Comparison of ENCODE assay signal across 15 mouse cellular contexts in genomic region chr11:114483823-114484667, GRCm38 (mm10).
DNase-seq lines count a peak whose midpoint lies in the region; ATAC-seq lines count a peak whose summit lies in the region.
"Had no signal": no experiment of that assay in that cellular context is flagged by ENCODE, and none has a peak within 500 bp of the region (broad histone marks: within the 10 kb centered on the region; RNA-seq: fewer than 3 reads in every experiment).

No protein-coding gene starts in this region.

- H3K4me3 ChIP-seq in heart, embryonic 12.5 days: no peak overlapping the region
- H3K4me3 ChIP-seq in heart, embryonic 11.5 days (ENCODE audit: low read depth, low read length): no peak overlapping the region
- H3K4me3 ChIP-seq: gastrocnemius, adult 2 months; heart, embryonic 13.5 days; limb, embryonic 15.5 days; midbrain, embryonic 13.5 days had no signal

- H3K27ac ChIP-seq in heart, embryonic 12.5 days (ENCODE audit: poor library complexity, severe bottlenecking): no peak overlapping the region
- no peak overlapping the region for H3K27ac ChIP-seq in heart, embryonic 11.5 days (ENCODE audit: low read depth, low read length)
- H3K27ac ChIP-seq: gastrocnemius, adult 2 months; heart, embryonic 13.5 days; limb, embryonic 15.5 days; midbrain, embryonic 13.5 days had no signal

- H3K9ac ChIP-seq in heart, embryonic 12.5 days: no peak overlapping the region
- H3K9ac ChIP-seq in heart, embryonic 11.5 days (ENCODE audit: low read depth, low read length): no peak overlapping the region
- H3K9ac ChIP-seq: heart, embryonic 13.5 days; limb, embryonic 15.5 days; midbrain, embryonic 13.5 days had no signal

- ATAC-seq in frontal cortex, adult (ENCODE audit: low TSS enrichment): peak; percentile 80
- no peak for ATAC-seq in heart, embryonic 12.5 days (ENCODE audit: insufficient number of reproducible peaks, low FRiP score)
- no peak for ATAC-seq in heart, embryonic 11.5 days (replicated peaks; ENCODE audit: insufficient number of reproducible peaks, low FRiP score, low TSS enrichment)
- ATAC-seq: midbrain, embryonic 13.5 days had no signal

- WGBS in heart, embryonic 12.5 days: 72% methylated on average over 12 of the region's 12 CpGs
- 68% methylated on average over 12 of the region's 12 CpGs for WGBS in heart, embryonic 11.5 days (ENCODE audit: insufficient replicate concordance)

- no peaks in the 10 kb centered on the region for H3K9me3 ChIP-seq in heart, embryonic 12.5 days (replicated peaks)
- no peaks in the 10 kb centered on the region for H3K9me3 ChIP-seq in heart, embryonic 11.5 days (replicated peaks; ENCODE audit: control insufficient read depth, low read length)
- H3K9me3 ChIP-seq: heart, embryonic 13.5 days; limb, embryonic 15.5 days; midbrain, embryonic 13.5 days had no signal

- H3K4me2 ChIP-seq in heart, embryonic 12.5 days: no peak overlapping the region
- no peak overlapping the region for H3K4me2 ChIP-seq in heart, embryonic 11.5 days
- H3K4me2 ChIP-seq: heart, embryonic 13.5 days; limb, embryonic 15.5 days; midbrain, embryonic 13.5 days had no signal

- H3K36me3 ChIP-seq in heart, embryonic 12.5 days: no peaks in the 10 kb centered on the region
- no peaks in the 10 kb centered on the region for H3K36me3 ChIP-seq in heart, embryonic 11.5 days (ENCODE audit: control insufficient read depth, insufficient read depth, low read length)
- H3K36me3 ChIP-seq: heart, embryonic 13.5 days; limb, embryonic 15.5 days; midbrain, embryonic 13.5 days had no signal

- DNase-seq in frontal cortex, postnatal 25 days (ENCODE audit: low spot score in 2 of 2): no peak
- peak; percentile 9 for DNase-seq in lung, postnatal 36 days
- DNase-seq in lung, adult 18-20 months: no peak
- DNase-seq in cerebellum, postnatal 10 days: peak; percentile 63 to 69
- DNase-seq in right cerebral cortex, postnatal 36 days (ENCODE audit: low spot score in 2 of 2): peak; percentile 35 to 48
- DNase-seq: adrenal gland, postnatal 36 days; embryo, embryonic 11 days; gastrocnemius, adult 2 months; kidney, postnatal 10 days had no signal

- peaks cover 7% of the 10 kb centered on the region for H3K4me1 ChIP-seq in heart, embryonic 12.5 days (replicated peaks)
- peaks cover 3% of the 10 kb centered on the region; the same call in 1 of the 2 replicates for H3K4me1 ChIP-seq in heart, embryonic 11.5 days (ENCODE audit: control insufficient read depth, insufficient read depth, low read length)

- peaks cover 28% of the 10 kb centered on the region; the same call in 1 of the 2 replicates for H3K27me3 ChIP-seq in heart, embryonic 12.5 days (replicated peaks)
- peaks cover 3% of the 10 kb centered on the region; the same call in 1 of the 2 replicates for H3K27me3 ChIP-seq in heart, embryonic 11.5 days (ENCODE audit: control insufficient read depth, insufficient read depth, low read length)

Comparison
In these comparisons a context has a peak if more than half of its experiments do, and no peak if none do; other contexts are left out.
1. DNase-seq: peak in lung, postnatal 36 days (single experiment), cerebellum, postnatal 10 days (2 of 2) and right cerebral cortex, postnatal 36 days (2 of 2); none in frontal cortex, postnatal 25 days (0 of 2) and lung, adult 18-20 months (0 of 2).